Mouse (Mus musculus) T-helper 17 cell (primary cell): ENCODE data around the gene Zfand3.

Experiments
- in situ Hi-C, 2 experiments: fragments of 300-600 bp; cut with MboI, MseI; formaldehyde crosslinking; loops; 1 replicate in 1 of 2; 2 replicates in 1 of 2; pipeline ENCODE4 v1.15.1; 2025; ENCODE audit warnings: high pct_unique_total_duplicates in 2 of 2

Zfand3 gene

GRCm38 (mm10) chr17:30004203-30005102, at the start of gene Zfand3:
TSS of gene Zfand3 (plus strand) at chr17:30004733.
- in situ Hi-C loops = loop anchor here in 1 of 2 experiments (10.0 kb wide), 1 partner anchor 450 kb away; the partner anchor contains the start of gene Tmem217

- in situ Hi-C loops = no loop called here
Observed at GRCm38 (mm10) chr17:29955880-29956279, 48.7 kb upstream of the Zfand3 start.

- in situ Hi-C loops = no loop called here
Observed at GRCm38 (mm10) chr17:29963730-29964259, 40.7 kb upstream of the Zfand3 start.

GRCm38 (mm10) chr17:29965506-29965905, 39.0 kb upstream of the Zfand3 start:
- in situ Hi-C loops = no loop called here

- in situ Hi-C loops = loop anchor here in 1 of 2 experiments (5.0 kb wide), 1 partner anchor 127 kb away; no protein-coding TSS in a partner anchor
Observed at GRCm38 (mm10) chr17:29970037-29970555, 34.4 kb upstream of the Zfand3 start, which contains the start of gene Mdga1. TSS of gene Mdga1 (minus strand) at chr17:29970087.

- in situ Hi-C loops = loop anchor here in 1 of 2 experiments (5.0 kb wide), 1 partner anchor 125 kb away; no protein-coding TSS in a partner anchor
Observed at GRCm38 (mm10) chr17:29971761-29972432, 32.6 kb upstream of the Zfand3 start.

- in situ Hi-C loops = loop anchor here in 1 of 2 experiments (5.0 kb wide), 1 partner anchor 124 kb away; no protein-coding TSS in a partner anchor
Observed at GRCm38 (mm10) chr17:29973226-29973625, 31.3 kb upstream of the Zfand3 start.

- in situ Hi-C loops = no loop called here
Observed at GRCm38 (mm10) chr17:29975731-29976130, 28.8 kb upstream of the Zfand3 start.

GRCm38 (mm10) chr17:29979020-29979419, 25.5 kb upstream of the Zfand3 start:
- in situ Hi-C loops = no loop called here

GRCm38 (mm10) chr17:29979841-29980240, 24.7 kb upstream of the Zfand3 start:
- in situ Hi-C loops = no loop called here

- in situ Hi-C loops = no loop called here
Observed at GRCm38 (mm10) chr17:29981568-29981967, 23.0 kb upstream of the Zfand3 start.

- in situ Hi-C loops = no loop called here
Observed at GRCm38 (mm10) chr17:29983190-29983589, 21.3 kb upstream of the Zfand3 start.

- in situ Hi-C loops = no loop called here
Observed at GRCm38 (mm10) chr17:29984931-29985330, 19.6 kb upstream of the Zfand3 start.

- in situ Hi-C loops = no loop called here
Observed at GRCm38 (mm10) chr17:29985534-29985933, 19.0 kb upstream of the Zfand3 start.

GRCm38 (mm10) chr17:29988141-29988540, 16.4 kb upstream of the Zfand3 start:
- in situ Hi-C loops = no loop called here

GRCm38 (mm10) chr17:29989653-29990052, 14.9 kb upstream of the Zfand3 start:
- in situ Hi-C loops = loop anchor here in 1 of 2 experiments (10.0 kb wide), 1 partner anchor 975 kb away; no protein-coding TSS in a partner anchor

- in situ Hi-C loops = loop anchor here in 1 of 2 experiments (10.0 kb wide), 1 partner anchor 975 kb away; no protein-coding TSS in a partner anchor
Observed at GRCm38 (mm10) chr17:29990136-29990535, 14.4 kb upstream of the Zfand3 start.

- in situ Hi-C loops = loop anchor here in 1 of 2 experiments (10.0 kb wide), 1 partner anchor 976 kb away; no protein-coding TSS in a partner anchor
Observed at GRCm38 (mm10) chr17:29990845-29991244, 13.7 kb upstream of the Zfand3 start.

GRCm38 (mm10) chr17:29993488-29993887, 11.0 kb upstream of the Zfand3 start:
- in situ Hi-C loops = loop anchor here in 1 of 2 experiments (10.0 kb wide), 1 partner anchor 979 kb away; no protein-coding TSS in a partner anchor

- in situ Hi-C loops = loop anchor here in 1 of 2 experiments (10.0 kb wide), 1 partner anchor 979 kb away; no protein-coding TSS in a partner anchor
Observed at GRCm38 (mm10) chr17:29994011-29994410, 10.5 kb upstream of the Zfand3 start.

GRCm38 (mm10) chr17:29994459-29994858, 10.1 kb upstream of the Zfand3 start:
- in situ Hi-C loops = loop anchor here in 1 of 2 experiments (10.0 kb wide), 1 partner anchor 980 kb away; no protein-coding TSS in a partner anchor
